Mouse (Mus musculus) bone marrow macrophage, adult 2 months (primary cell): Measurements from ENCODE around the gene Emp1.

Experiments
- CTCF ChIP-seq: IDR thresholded peaks from 2 replicates; pipeline ENCODE4 v1.5.1; 2012; ENCODE audit warnings: low read depth, mild to moderate bottlenecking, low read length, moderate library complexity
- POLR2A ChIP-seq: IDR thresholded peaks from 2 replicates; pipeline ENCODE4 v1.6.1; 2012; ENCODE audit warnings: mild to moderate bottlenecking, low read depth, low read length, borderline replicate concordance

GRCm38 (mm10) chr6:135332737-135333281, 29.5 kb upstream of the Emp1 start:
- no peak for TF ChIP-seq CTCF
- no peak for TF ChIP-seq POLR2A
